Mouse (Mus musculus): ENCODE measurements around the gene Adamtsl2. TPM values are rescaled to one million over a fixed set of nuclear protein-coding genes. Genes with fewer than 3 reads are reported as not detected.

Adamtsl2 gene
- polyA plus RNA-seq, 1 experiment, result not detected

- H3K4me1 ChIP-seq (ENCODE audit: control insufficient read depth, insufficient read depth, low read length), result no peaks in the 10 kb centered on the region
- H3K4me3 ChIP-seq (ENCODE audit: insufficient read depth, low read length), result no peak overlapping the region
- TF ChIP-seq POLR2A (IDR thresholded peaks at IDR 0.05; ENCODE audit: borderline replicate concordance, low read depth, low read length) (no peak), CTCF (IDR thresholded peaks at IDR 0.05; ENCODE audit: low read depth, low read length) (no peak)
- no peak overlapping the region for H3K27ac ChIP-seq (ENCODE audit: insufficient read depth, low read depth, low read length)
Observed at GRCm38 (mm10) chr2:27123121-27123520, 43.9 kb downstream of the Adamtsl2 start.

GRCm38 (mm10) chr2:27125979-27126378 lies 46.8 kb downstream of the Adamtsl2 start:
- no peaks in the 10 kb centered on the region for H3K4me1 ChIP-seq (ENCODE audit: control insufficient read depth, insufficient read depth, low read length)
- H3K27ac ChIP-seq (ENCODE audit: insufficient read depth, low read depth, low read length), result no peak overlapping the region
- no peak overlapping the region for H3K4me3 ChIP-seq (ENCODE audit: insufficient read depth, low read length)
- TF ChIP-seq POLR2A (IDR thresholded peaks at IDR 0.05; ENCODE audit: borderline replicate concordance, low read depth, low read length), result no peak
- TF ChIP-seq CTCF (IDR thresholded peaks at IDR 0.05; ENCODE audit: low read depth, low read length), result peak; percentile 97

GRCm38 (mm10) chr2:27126496-27126895 lies 47.3 kb downstream of the Adamtsl2 start:
- no peak for TF ChIP-seq CTCF (IDR thresholded peaks at IDR 0.05; ENCODE audit: low read depth, low read length)
- no peak overlapping the region for H3K27ac ChIP-seq (ENCODE audit: insufficient read depth, low read depth, low read length)
- H3K4me1 ChIP-seq (ENCODE audit: control insufficient read depth, insufficient read depth, low read length), result no peaks in the 10 kb centered on the region
- no peak overlapping the region for H3K4me3 ChIP-seq (ENCODE audit: insufficient read depth, low read length)

GRCm38 (mm10) chr2:27128990-27129389 lies 49.8 kb downstream of the Adamtsl2 start:
- Histone ChIP-seq H3K4me3 (ENCODE audit: insufficient read depth, low read length) (no peak overlapping the region), H3K4me1 (ENCODE audit: control insufficient read depth, insufficient read depth, low read length) (no peaks in the 10 kb centered on the region), H3K27ac (ENCODE audit: insufficient read depth, low read depth, low read length) (no peak overlapping the region)
- no peak for TF ChIP-seq POLR2A (IDR thresholded peaks at IDR 0.05; ENCODE audit: borderline replicate concordance, low read depth, low read length)
- TF ChIP-seq CTCF (IDR thresholded peaks at IDR 0.05; ENCODE audit: low read depth, low read length), result no peak

- no peak for TF ChIP-seq POLR2A (IDR thresholded peaks at IDR 0.05; ENCODE audit: borderline replicate concordance, low read depth, low read length)
- no peak for TF ChIP-seq CTCF (IDR thresholded peaks at IDR 0.05; ENCODE audit: low read depth, low read length)
- no peaks in the 10 kb centered on the region for H3K4me1 ChIP-seq (ENCODE audit: control insufficient read depth, insufficient read depth, low read length)
- no peak overlapping the region for H3K27ac ChIP-seq (ENCODE audit: insufficient read depth, low read depth, low read length)
- H3K4me3 ChIP-seq (ENCODE audit: insufficient read depth, low read length), result no peak overlapping the region
Observed at GRCm38 (mm10) chr2:27135935-27136334, 56.8 kb downstream of the Adamtsl2 start.

GRCm38 (mm10) chr2:27136336-27136735 lies 57.2 kb downstream of the Adamtsl2 start:
- TF ChIP-seq POLR2A (IDR thresholded peaks at IDR 0.05; ENCODE audit: borderline replicate concordance, low read depth, low read length) (no peak), CTCF (IDR thresholded peaks at IDR 0.05; ENCODE audit: low read depth, low read length) (no peak)
- no peaks in the 10 kb centered on the region for H3K4me1 ChIP-seq (ENCODE audit: control insufficient read depth, insufficient read depth, low read length)
- no peak overlapping the region for H3K27ac ChIP-seq (ENCODE audit: insufficient read depth, low read depth, low read length)
- H3K4me3 ChIP-seq (ENCODE audit: insufficient read depth, low read length), result no peak overlapping the region

- Histone ChIP-seq H3K27ac (ENCODE audit: insufficient read depth, low read depth, low read length) (no peak overlapping the region), H3K4me3 (ENCODE audit: insufficient read depth, low read length) (no peak overlapping the region)
- TF ChIP-seq CTCF (IDR thresholded peaks at IDR 0.05; ENCODE audit: low read depth, low read length), result no peak
Observed at GRCm38 (mm10) chr2:27136789-27137188, 57.6 kb downstream of the Adamtsl2 start.

GRCm38 (mm10) chr2:27138356-27138755 lies 59.2 kb downstream of the Adamtsl2 start:
- no peak overlapping the region for H3K4me3 ChIP-seq (ENCODE audit: insufficient read depth, low read length)
- H3K4me1 ChIP-seq (ENCODE audit: control insufficient read depth, insufficient read depth, low read length), result no peaks in the 10 kb centered on the region
- H3K27ac ChIP-seq (ENCODE audit: insufficient read depth, low read depth, low read length), result no peak overlapping the region
- no peak for TF ChIP-seq CTCF (IDR thresholded peaks at IDR 0.05; ENCODE audit: low read depth, low read length)
- no peak for TF ChIP-seq POLR2A (IDR thresholded peaks at IDR 0.05; ENCODE audit: borderline replicate concordance, low read depth, low read length)

More at GRCm38 (mm10) chr2:27136789-27137188, 57.6 kb downstream of the Adamtsl2 start:
- no peaks in the 10 kb centered on the region for H3K4me1 ChIP-seq (ENCODE audit: control insufficient read depth, insufficient read depth, low read length)

GRCm38 (mm10) chr2:27141950-27142693 lies 62.9 kb downstream of the Adamtsl2 start, which contains the start of gene Fam163b:
Gene Fam163b (minus strand): TSS chr2:27142491.
- no peak within 1 kb of the TSS for H3K4me3 ChIP-seq (ENCODE audit: insufficient read depth, low read length)
- no peaks in the 10 kb centered on the region for H3K4me1 ChIP-seq (ENCODE audit: control insufficient read depth, insufficient read depth, low read length)
- no peak within 1 kb of the TSS for H3K27ac ChIP-seq (ENCODE audit: insufficient read depth, low read depth, low read length)
- TF ChIP-seq CTCF (IDR thresholded peaks at IDR 0.05; ENCODE audit: low read depth, low read length) (no peak), POLR2A (IDR thresholded peaks at IDR 0.05; ENCODE audit: borderline replicate concordance, low read depth, low read length) (no peak)

GRCm38 (mm10) chr2:27144957-27145356 lies 65.8 kb downstream of the Adamtsl2 start:
- no peak for TF ChIP-seq POLR2A (IDR thresholded peaks at IDR 0.05; ENCODE audit: borderline replicate concordance, low read depth, low read length)
- TF ChIP-seq CTCF (IDR thresholded peaks at IDR 0.05; ENCODE audit: low read depth, low read length), result no peak
- H3K4me3 ChIP-seq (ENCODE audit: insufficient read depth, low read length), result no peak overlapping the region

More at GRCm38 (mm10) chr2:27144957-27145356, 65.8 kb downstream of the Adamtsl2 start:
- Histone ChIP-seq H3K4me1 (ENCODE audit: control insufficient read depth, insufficient read depth, low read length) (no peaks in the 10 kb centered on the region), H3K27ac (ENCODE audit: insufficient read depth, low read depth, low read length) (no peak overlapping the region)
